Mouse (Mus musculus): Measurements from ENCODE around the gene Mlph.

DNA sequence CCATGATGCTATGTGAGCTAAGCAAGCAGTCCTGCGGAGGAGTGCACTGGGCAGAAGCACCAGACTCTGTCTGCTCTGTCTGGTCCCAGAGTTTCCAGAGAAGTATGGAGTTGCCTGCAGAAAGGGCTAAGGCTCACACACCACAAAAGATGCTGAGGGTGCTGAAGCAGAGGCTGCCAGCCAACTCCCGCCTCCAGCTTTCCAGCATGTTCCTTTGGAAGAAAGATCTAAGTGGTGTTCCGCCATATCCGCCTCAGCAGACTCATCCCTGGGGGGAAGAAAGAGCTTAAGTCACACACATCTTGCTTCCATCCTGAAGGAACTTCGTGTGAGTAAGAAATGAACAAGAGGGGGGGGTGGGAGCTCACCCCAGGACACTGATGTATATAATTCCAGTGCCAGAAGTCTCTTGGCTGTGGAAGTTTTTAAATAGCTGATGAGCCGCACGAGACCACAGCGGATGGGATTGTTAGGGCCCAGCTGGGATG is 10.9 kb upstream of the Mlph start:
- no peak for TF ChIP-seq ZC3H11A (IDR thresholded peaks at IDR 0.05; ENCODE audit: borderline replicate concordance, low read depth, low read length)
- TF ChIP-seq HCFC1 (IDR thresholded peaks at IDR 0.05; ENCODE audit: borderline replicate concordance, insufficient read depth, low read length), result no peak
